Mouse (Mus musculus) G1E (cell line): ENCODE data around the gene Mipol1. TPM values are rescaled to one million over a fixed set of nuclear protein-coding genes. Genes with fewer than 3 reads are reported as not detected.

Source experiments
- ATAC-seq: 2 replicates; pipeline ENCODE4 v1.8.0; 2016; ENCODE audit warnings: mild to moderate bottlenecking; ENCODE audit not compliant: insufficient number of reproducible peaks, poor library complexity, low FRiP score, severe bottlenecking; ENCODE audit errors: extremely low read depth
- DNase-seq: peaks from one replicate; pipeline ENCODE4 v3.0.0; 2012; ENCODE audit warnings: low spot score
- H3K27me3 ChIP-seq: 2 replicates; pipeline ENCODE4 v1.6.1; 2012; ENCODE audit warnings: mild to moderate bottlenecking, low read length, inconsistent platforms; ENCODE audit not compliant: insufficient read depth
- H3K36me3 ChIP-seq: replicated peaks from 2 replicates; pipeline ENCODE3; 2012; ENCODE audit warnings: mild to moderate bottlenecking, inconsistent platforms
- H3K4me1 ChIP-seq: 2 replicates; pipeline ENCODE4 v1.6.1; 2012; ENCODE audit warnings: low read depth, low read length, inconsistent platforms, mixed read lengths; ENCODE audit not compliant: insufficient read depth
- H3K4me3 ChIP-seq: 2 replicates; pipeline ENCODE4 v1.5.1; 2012; ENCODE audit warnings: low read depth, mild to moderate bottlenecking, inconsistent platforms, low read length, moderate library complexity, mixed read lengths
- H3K9me3 ChIP-seq: replicated peaks from 2 replicates; pipeline ENCODE4 v1.6.1; 2012; ENCODE audit warnings: inconsistent platforms
- CTCF ChIP-seq: IDR thresholded peaks from 2 replicates; pipeline ENCODE4 v1.5.1; 2012; ENCODE audit warnings: low read depth, low read length, inconsistent platforms, mixed read lengths
- GATA1 ChIP-seq: IDR thresholded peaks from 2 replicates; pipeline ENCODE4 v1.6.1; 2012; ENCODE audit warnings: borderline replicate concordance, low read length, inconsistent platforms, mixed read lengths
- GATA2 ChIP-seq: IDR thresholded peaks from 2 replicates; pipeline ENCODE4 v1.6.1; 2012; ENCODE audit warnings: low read depth, low read length, inconsistent platforms, borderline replicate concordance
- POLR2AphosphoS5 ChIP-seq: IDR thresholded peaks from 2 replicates; pipeline ENCODE4 v1.6.1; 2012; ENCODE audit warnings: low read depth, low read length, inconsistent platforms; ENCODE audit not compliant: insufficient replicate concordance
- TAL1 ChIP-seq: conservative IDR thresholded peaks from 2 replicates; pipeline ENCODE4 v1.6.1; 2012; ENCODE audit warnings: low read depth, low read length, inconsistent platforms, mixed read lengths
- polyA plus RNA-seq: library from polyadenylated mRNA; stranded (reverse); fragments of >175 nt; gene quantifications from 2 replicates; pipeline ENCODE4 v1.2.3, GENCODE M21; 2012
- total RNA-seq, 2 experiments: library from RNA; stranded (forward) in 1 of 2; stranded (reverse) in 1 of 2; fragments of 200-1000 nt in 1 of 2; fragments of >200 nt in 1 of 2; fragmentation: Nextera tagmentation in 1 of 2; gene quantifications; 2 replicates each; pipeline ENCODE4 v1.2.3; 2014 to 2017

Mipol1 gene
- total and polyA plus RNA-seq, 3 experiments: 5.2 to 49.7 (median 23.7) TPM

DNA sequence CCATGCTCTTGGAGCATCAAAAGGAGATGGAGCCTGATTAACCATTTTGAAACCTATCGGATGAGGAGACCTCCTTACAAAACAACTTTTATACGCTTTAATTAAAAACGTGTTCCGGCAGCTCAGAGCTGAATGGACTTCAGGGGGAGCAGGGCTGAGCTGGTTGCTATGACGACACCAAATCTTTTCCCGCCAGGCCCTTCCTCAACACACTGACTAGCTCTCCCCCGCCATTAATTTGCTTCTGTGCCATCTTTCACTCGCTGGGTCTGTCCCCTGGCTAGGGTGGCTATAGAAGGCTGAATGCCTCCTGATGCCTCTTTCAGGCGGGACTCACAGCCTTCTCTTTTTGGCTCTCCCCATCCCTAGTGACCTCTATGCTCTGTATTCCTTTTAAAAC lies 300.2 kb downstream of the Mipol1 start:
- H3K4me3 ChIP-seq: no peak overlapping the region
- no peak for TF ChIP-seq GATA1
- TF ChIP-seq GATA2: no peak
- TF ChIP-seq POLR2AphosphoS5: no peak
- no peak for TF ChIP-seq CTCF
- H3K4me1 ChIP-seq: no peaks in the 10 kb centered on the region
- ATAC-seq (no peak), DNase-seq (no peak)
- H3K9me3 ChIP-seq: no peaks in the 10 kb centered on the region
- no peaks in the 10 kb centered on the region for H3K36me3 ChIP-seq
- peaks cover 29% of the 10 kb centered on the region for H3K27me3 ChIP-seq

DNA sequence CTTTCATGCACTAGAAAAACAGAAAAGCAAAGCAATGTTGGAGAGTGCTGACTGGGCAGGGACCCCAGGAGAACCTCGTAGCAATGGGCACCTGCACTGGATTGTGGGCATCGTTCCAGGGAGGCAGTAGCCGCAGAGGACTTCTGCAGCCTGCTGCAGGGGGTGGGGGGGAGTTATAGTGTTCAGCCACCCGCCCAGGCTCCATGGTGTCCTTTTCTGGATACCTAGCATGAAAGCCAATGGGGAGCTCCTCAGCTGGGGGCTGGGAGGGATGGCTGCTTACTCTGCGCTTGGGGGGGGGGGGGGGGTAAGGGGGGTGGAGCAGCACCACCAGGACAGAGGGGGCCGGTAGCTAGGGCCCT lies 304.3 kb downstream of the Mipol1 start:
- ATAC-seq: no peak
- Histone ChIP-seq H3K4me3 (no peak overlapping the region), H3K9me3 (no peaks in the 10 kb centered on the region), H3K36me3 (no peaks in the 10 kb centered on the region), H3K27me3 (peaks cover 63% of the 10 kb centered on the region), H3K4me1 (peaks cover 13% of the 10 kb centered on the region)
- no peak for DNase-seq
- TF ChIP-seq CTCF (no peak), GATA2 (no peak), GATA1 (no peak), POLR2AphosphoS5 (no peak), TAL1 (no peak)

DNA sequence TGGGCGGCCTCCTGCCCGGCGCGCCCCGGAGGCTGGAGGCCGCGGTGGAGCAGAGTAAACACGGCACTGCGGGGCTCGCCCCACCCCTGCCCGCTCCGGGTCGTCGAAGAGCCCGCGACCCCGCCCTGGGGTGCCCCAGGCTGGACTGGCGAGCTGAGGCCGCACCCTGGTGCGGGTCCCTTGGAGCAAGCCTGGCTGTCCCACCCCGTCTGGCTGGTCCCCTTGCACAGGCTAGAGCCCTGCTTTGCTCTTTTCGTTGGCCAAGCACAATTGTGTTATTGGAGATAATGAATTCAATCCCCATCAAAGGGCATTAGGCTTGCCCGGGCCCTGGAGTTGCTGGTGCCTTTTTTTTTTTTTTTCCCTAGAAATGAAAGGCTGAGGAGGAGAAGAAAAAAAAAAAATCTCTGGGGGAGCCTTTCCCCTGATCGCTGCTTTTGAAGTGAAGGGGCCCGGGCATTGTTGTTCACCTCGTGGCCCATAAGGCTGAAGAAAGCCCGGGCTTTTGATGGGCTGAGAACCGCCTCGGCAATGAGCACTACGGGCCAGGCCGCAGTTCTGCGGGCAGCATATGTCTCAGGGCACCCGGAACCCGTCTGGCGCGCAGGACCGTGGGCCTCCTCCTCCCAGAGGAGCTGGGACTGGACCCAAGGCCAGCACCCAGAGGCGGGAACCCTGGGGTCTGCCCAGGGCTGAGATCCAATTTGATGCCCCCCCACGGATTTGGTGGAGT lies 304.8 kb downstream of the Mipol1 start:
- Histone ChIP-seq H3K4me3 (no peak overlapping the region), H3K9me3 (no peaks in the 10 kb centered on the region), H3K36me3 (no peaks in the 10 kb centered on the region), H3K27me3 (peaks cover 68% of the 10 kb centered on the region), H3K4me1 (peaks cover 15% of the 10 kb centered on the region)
- ATAC-seq (no peak), DNase-seq (no peak)
- TF ChIP-seq POLR2AphosphoS5 (no peak), TAL1 (no peak), GATA1 (no peak), GATA2 (no peak), CTCF (no peak)

DNA sequence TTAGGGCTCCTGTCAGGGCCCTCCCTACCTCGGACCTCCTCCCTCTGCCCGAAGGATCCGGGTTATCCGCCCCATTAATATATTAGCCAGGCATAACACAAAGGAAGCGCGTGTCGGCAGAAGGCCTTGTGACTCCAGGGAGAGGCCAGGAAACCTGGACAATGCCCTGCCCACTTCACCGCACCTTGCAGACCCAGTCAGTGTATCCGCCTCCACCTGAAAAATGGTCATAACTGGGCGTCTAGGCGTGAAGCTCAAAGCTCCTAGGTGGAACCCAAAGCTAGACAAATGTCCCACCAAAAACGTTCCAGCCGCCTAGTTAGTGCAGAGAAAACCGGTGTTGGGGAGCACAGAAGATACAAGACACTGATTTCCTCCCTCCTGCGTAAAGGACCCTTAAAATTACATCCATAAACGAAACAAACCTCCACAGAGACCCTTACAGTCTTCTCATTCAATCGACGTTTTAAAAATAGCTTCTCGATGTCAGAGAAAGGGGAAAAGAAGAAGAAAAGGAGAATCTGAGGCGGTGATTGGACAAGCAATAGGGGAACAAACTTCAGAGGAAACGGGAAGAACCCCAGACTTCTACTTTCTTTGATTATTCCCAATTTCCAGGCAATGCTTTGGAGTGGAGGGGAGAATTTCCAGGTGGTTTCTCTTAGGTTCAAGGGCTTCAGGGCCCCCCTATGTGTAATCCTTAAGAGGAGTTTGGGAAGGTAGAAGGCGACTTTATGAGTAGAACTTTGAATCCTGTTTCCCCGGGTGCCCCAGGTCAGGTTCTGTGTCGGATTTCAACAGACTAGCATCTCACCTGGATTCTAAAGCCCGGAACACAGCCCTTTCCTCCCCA lies 306.1 kb downstream of the Mipol1 start:
- Histone ChIP-seq H3K27me3 (peaks cover 70% of the 10 kb centered on the region), H3K4me1 (peaks cover 15% of the 10 kb centered on the region), H3K9me3 (no peaks in the 10 kb centered on the region), H3K36me3 (no peaks in the 10 kb centered on the region), H3K4me3 (no peak overlapping the region)
- DNase-seq (no peak), ATAC-seq (no peak)
- TF ChIP-seq GATA2 (no peak), GATA1 (no peak), POLR2AphosphoS5 (no peak), CTCF (no peak), TAL1 (no peak)

DNA sequence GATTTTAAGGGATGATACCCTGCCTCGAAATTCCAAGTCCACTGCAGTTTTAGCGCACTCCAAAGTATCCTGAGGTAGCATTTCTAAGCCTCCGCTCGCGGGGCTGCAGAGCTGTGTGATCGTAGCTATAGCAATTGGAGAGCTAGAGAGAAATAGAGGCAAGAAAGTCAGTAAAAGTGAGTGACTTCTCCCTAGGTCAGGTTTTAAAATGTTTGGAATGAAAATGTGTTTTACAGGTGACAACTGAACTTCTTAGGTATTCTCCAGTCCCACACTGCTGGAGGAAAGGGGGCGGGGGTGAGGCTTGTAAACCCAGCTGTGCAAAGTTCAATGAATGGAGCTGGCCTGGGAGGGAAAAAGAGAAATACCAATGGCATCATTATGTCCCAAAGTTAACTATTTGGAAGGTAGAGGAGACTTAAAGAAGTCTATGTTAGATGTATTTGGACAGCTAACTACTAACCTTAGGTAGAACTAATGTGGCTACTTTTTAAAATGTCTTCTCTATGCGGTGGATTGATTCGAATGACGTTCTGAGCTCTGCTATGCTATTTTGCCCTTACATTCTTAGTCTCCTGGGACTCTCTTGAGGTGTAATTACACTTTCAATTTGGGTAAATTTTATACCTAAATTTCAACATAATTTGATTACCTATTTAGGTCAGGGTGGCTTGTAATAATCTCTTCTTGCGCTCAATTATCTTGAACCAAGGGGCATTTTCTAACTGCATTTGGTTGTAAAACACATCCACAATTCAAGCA lies 306.9 kb downstream of the Mipol1 start:
- peaks cover 3% of the 10 kb centered on the region for H3K36me3 ChIP-seq
- no peak overlapping the region for H3K4me3 ChIP-seq
- DNase-seq (no peak), ATAC-seq (no peak)
- peaks cover 17% of the 10 kb centered on the region for H3K4me1 ChIP-seq
- peaks cover 74% of the 10 kb centered on the region for H3K27me3 ChIP-seq
- TF ChIP-seq GATA1: no peak
- TF ChIP-seq CTCF: no peak
- TF ChIP-seq TAL1: no peak
- no peak for TF ChIP-seq POLR2AphosphoS5
- TF ChIP-seq GATA2: no peak
- H3K9me3 ChIP-seq: peaks cover 3% of the 10 kb centered on the region; the same call in 1 of the 2 replicates
